Mouse (Mus musculus) kidney, adult 18-20 months (tissue): ENCODE results near the gene Smc6.
A peak's percentile ranks its signal among the peaks of the same experiment; 100 is the strongest.

Source experiments
- DNase-seq: peaks from one replicate; pipeline ENCODE4 v3.0.0; 2021

Gene Smc6

DNA sequence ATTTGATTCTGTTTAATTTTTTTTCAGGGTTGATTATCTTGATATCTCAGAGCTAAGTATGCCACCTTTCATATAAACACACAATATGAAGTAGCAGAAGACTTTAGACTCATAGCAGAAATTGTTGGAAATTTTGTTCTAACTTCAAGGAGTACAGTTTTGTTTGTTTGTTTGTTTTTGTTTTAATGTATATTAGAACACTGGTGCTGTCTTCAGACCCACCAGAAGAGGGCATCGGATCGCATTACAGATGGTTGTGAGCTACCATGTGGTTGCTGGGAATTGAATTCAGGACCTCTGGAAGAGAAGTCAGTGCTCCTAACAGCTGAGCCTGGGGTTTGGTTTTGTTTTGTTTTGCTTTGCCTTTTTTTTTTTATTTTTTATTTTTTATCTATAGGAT is 20.7 kb downstream of the Smc6 start:
- no peak for DNase-seq

DNA sequence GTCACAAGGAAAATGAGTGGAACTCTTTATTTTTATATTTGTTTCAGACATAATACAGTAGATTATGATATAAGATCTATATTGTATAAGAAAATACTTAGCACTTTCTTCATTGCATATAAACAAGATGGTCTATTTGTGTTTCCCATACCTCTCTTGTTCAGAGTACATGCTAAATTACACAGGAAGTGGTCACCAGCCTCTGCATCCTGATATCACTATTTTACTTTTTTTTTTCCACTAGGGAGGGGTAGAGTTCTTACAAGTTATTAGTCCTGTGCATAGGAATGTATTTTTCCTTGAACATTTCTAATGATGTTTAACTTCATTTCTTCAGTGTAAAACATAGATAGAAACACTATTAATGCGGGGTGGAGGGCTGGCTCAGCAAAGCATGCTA is 35.2 kb downstream of the Smc6 start:
- no peak for DNase-seq

DNA sequence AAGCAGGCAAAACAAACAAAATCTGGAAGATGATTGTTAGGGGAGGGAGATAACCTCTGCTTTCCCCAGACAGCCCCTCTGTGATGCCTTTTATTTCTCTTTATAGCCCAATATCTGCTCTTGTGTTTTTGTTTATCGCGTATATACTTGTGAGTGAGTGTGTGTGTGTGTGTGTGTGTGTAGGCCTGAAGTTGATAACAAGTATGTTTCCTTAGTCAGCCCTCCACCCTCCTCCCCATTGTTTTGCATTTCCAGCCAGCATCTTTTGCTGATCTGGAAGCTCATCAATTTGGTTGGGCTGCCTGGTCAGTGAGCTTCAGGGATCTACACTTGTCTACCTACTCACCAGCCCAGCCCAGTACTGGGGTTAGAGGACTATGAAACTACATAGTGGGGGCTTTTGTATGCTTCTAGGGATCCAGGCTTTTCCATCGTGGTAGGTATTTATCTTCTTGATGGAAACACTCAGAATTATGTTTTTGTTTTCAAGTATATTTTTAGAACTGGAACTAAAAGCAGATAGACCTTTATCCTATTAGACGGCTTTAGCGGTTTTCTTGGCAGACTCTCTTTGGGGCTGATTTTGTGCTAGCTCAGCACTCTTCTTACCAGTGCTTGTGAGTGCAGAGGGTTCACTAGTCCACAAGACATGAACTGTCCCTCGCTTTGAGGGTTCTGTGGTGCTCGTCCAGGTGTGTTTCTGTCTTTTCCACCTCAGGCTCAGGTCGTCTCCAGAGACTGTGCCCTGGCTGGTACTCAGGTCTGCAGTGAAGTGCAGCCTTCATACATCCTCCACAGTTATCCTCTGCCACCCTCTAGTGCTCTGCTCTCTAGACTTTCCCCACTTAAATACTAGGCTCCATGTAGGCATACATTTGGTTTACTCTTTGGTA is 41.3 kb downstream of the Smc6 start:
- DNase-seq = peak; percentile 8

DNA sequence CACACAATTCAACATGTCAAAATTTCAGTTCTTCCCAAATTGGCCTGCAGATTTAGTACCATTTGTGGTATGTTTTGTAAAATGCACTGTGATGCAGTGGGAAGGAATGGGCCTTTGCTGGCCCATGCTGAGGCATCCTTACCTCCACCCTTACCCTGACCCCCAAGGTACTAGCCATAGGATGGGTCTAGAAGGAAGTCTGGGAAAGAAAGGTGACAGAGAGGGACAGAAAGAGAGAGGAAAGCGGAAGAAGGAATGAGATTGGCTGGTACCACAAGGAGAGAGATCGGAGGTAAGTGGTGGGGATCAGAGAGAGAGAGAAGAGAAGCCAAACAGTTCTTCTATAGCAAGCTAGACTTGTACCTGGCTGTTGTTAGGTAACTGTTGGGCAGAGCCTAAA is 45.4 kb downstream of the Smc6 start:
- DNase-seq = no peak

DNA sequence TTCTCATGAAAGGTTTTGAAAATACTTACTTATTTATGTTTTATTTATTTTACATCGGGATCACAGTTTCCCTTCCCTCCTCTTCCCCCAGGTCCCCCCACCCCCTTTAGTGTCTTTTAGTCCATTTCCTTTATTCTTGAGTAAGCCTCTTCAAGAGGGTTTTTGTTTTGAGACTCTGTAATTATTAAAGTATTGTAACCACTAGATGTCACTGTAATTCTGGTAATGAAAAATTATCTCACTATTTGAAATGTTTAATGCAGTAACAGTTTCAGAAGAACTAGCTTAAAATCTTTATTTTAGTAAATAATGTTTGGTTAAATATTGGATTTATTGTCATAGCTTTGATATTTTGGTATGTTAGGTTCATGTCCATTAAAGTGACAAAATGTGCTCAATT is 48.2 kb downstream of the Smc6 start:
- DNase-seq = no peak

DNA sequence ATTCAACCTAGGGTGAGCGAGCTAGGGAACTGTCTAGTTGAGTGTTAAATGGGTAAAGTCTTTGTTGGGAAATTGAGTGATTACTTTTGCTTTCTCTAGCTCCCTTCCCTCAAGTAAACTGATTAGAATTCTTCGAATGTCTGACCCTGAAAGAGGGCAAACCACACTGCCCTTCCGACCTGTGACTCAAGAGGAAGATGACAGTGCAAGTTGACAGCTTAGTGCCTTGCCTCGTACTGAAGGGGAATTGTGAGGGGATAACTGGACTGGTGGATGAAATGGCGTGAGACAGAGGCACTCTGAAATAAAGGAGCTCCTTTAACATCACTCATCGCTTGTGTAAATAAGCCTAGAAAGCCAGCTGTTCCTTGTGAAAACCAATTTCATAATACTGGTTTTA is 52.0 kb downstream of the Smc6 start:
- peak; percentile 32 for DNase-seq

DNA sequence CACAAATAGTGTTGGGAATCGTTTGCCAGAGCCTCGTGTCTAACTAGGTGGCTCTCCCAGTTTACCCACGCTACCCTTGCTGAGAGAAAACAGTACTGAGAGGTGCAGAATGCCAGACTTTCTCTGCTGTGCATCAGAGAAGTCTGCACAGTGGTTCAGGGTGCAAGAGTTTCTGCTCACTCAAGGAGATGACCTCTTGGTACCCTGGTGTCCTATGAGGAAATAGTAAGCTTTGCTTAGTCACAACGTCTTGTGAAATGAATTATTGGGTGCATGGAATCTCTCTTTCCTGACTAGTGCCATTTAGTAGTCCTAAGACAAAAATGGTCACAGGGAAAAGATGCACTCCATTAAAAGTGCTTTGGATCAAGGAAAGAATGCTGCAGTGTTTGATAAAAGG is 58.8 kb downstream of the Smc6 start:
- DNase-seq = no peak

DNA sequence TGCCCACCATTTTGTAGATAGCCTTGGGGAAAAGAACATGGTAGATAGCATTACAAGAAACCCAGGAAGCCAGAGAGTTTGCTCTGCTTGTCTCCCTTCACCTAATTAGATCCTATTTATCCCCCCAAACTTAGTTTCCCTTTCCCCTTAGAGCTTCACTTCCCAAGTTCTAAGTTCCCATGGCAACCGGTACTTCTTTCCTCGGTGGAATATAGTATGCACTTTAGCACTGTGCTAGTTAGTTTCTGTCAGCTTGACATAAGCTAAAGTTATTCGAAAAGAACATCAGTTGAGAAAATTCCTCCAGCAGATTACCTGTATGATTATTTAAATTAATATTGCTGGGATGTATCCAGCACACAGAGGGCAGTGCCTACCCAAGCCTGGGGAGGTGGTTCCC is 60.8 kb downstream of the Smc6 start:
- no peak for DNase-seq

DNA sequence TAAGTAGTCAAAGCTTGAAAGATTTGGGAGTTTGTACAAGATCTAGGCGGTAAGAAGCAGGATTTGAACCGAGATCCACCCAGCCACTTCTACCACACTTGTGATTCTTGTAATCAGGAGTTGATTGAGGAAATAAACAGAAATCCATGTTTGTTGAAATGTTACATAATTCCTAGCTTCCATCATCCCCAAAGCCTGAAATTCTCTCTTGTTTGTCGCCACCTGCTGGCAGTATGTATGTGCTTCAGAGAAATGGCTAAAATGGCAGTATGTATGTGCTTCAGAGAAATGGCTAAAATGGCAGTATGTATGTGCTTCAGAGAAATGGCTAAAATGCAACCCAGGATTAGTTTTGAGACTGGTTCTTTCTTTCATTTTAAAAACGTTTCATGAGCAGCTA is 71.2 kb downstream of the Smc6 start:
- peak; percentile 68 for DNase-seq

DNA sequence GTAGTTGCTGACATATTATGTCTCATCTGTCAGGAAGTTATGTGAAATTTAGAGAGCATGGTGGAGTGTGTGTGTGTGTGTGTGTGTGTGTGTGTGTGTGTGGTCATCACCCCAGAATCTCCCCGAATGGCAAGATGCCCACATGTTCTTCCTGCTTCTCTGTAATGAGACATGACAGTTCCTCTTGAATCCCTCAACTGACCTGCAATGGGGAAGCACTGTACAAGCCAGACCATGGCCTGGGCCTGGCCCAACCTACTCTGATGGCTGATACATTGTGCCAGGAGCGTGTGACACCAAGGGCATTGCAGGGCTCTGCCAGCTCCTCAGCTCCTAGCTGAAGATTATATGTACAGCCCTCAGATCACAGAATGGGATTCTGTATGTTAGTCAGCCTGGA is 72.6 kb downstream of the Smc6 start:
- no peak for DNase-seq

DNA sequence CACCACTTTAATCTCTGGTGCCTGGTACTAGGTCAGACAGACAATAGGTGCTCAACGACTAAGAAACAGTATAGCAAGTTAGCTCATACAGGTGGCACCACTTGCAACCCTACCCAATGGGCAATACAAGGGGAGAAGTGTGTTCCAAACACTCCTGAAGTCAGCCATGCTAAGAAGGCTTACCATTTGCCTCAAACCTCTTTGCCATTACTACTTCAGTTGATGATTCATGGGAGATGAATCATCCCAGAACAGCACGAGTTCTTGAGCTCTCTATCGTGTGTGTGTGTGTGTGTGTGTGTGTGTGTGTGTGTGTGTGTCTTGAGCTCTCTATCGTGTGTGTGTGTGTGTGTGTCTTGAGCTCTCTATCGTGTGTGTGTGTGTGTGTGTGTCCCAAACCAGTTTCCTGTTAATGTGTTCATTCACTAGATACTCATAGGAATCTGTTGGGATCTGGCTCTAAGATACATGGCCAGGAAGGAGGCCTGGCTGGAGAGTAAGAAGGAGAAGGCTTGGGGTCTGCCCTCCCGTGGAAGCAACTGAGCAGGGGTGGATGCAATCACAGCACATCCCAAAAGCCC is 76.4 kb downstream of the Smc6 start:
- DNase-seq = no peak

DNA sequence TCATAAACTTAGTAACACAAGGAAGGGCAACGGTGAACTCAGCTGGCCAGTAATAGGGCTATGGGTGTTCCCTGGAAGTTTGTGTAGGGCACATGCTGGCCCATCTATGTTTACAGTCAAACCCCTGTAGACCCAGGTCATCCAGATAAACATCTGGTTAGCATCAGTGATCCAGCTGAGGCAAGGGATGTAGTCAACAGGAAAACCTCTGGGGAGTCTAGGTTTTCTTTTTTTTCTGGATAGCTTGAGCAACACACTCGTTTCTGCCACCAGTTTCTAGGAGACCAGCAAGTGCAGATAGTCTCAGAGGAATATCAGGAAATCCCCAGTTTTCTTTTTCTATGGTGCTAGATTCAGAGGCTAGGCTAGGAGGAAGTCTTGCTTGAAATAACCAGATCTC is 80.3 kb downstream of the Smc6 start:
- no peak for DNase-seq

DNA sequence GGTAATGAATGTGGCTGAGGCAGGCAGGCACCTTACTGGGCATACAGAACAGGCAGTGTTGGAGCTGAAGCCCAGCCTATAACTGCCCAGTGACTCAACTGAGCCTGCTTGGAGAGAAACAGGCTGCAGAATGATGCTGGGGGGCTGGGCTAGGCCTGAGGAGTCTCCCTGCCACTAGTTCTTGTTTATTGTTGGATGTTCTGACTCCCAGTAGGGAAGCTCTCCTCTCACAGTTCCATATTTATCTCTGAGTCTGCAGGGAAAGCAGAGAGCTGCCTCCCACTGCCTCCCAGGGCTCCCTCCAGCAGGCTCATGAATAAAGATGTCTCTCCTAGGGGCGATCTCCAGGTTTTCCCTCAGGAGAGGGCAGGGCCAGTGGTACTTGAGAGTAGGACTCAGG is 82.7 kb downstream of the Smc6 start:
- no peak for DNase-seq

DNA sequence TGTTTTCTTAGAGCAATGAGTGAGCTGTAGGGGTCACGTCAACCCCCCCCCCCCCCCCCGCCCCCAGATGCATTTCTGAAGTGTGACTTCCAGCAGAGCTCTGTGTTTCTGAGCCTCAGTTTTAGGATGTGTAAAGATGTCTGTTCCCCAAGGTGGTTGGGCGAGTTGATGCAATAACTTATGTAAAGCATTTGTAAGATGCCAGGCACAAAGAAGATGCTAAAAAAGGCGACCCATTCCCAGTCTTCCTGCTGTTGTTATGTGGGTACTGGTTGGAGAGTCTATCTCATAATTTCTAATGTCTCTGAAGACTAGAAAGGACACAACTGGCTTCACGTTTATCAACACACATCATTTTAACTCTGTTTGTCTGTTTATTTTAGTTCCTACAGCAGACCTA is 84.2 kb downstream of the Smc6 start:
- DNase-seq = no peak

DNA sequence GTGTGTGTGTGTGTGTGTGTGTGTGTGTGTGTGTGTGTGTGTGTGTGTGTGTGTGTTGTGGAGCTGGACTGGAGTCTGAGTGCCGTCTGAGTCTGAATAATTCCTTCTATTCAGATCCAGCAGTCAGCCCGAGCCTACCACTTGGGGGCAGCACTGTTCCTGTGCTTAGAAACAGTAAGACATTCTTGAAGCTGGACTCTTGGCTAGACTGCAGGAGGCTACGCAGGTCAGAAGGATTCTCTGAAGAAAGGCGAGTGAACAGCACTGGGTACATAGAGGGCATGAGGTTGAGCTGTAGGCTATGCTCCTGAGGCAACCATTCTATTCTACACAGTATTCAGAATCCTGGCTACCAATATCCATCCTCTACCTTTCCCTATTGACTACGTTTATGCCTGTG is 85.2 kb downstream of the Smc6 start:
- DNase-seq = peak; percentile 71

DNA sequence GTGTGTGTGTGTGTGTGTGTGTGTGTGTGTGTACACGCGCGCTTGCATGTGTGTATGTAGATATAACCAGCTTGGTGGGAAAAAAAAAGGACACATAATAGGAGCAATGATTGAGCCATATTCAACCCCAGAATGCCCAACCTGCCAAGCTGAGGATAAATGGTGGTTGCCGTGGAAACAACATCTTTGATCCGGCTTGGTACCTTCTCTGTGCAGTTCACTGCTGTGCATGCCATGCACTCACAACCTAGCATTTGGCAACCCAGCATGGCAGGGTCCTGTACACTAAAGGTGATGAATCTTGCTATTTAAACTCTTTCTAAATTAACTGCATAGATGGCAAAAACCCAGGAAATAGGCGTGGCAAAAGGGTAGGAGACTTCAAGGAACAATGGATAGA is 96.7 kb downstream of the Smc6 start:
- DNase-seq = no peak

DNA sequence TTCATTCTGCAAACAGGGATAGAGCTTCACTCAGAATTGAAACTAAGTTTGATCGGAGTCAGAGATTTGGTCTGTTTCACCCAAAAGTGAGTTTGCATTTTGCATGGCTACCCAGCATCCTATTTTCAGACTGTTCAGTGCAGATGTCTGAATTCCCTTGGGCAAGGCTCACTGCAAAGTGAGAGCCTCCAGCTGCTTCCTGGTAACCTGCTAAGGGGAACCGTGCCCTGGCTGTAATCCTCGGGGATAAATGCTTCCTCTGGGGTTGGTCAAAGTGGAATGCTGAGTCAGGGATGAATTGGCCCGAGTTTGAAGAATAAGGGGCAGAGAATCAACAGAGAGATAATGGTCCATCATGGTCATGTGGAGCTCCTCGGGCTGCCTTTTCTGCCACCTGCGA is 99.2 kb downstream of the Smc6 start:
- no peak for DNase-seq

DNA sequence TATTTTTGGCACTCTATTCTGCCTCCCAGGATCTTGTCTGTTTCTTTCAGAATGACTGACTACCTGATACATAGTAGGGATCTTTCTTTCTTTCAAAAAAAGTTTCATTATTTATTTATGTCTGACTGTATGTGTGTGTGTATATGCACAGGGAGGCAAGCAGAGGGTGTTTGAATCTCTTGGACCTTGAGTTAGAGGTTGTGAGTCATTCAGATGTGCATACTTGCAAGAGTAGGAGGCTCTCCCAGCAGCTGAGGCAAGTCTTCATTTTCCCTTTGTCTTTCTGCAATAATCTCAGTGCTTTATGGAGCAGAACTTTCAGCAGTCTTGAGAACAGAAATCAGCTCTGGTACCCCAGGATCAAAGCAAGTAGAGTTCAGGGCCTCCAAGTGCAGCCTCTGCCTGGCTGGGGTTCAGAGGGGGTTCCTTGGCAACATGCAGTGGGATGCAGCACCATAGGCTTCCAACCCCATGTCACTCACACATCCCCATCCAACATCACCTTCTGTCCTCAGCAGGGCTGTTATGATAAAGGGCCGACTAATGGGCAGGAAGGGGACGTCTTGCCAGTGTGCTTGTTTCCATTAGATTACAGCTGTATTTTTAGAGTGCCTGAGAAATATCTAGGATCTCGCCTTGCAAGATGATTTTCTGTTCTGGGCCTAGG is 101.5 kb downstream of the Smc6 start:
- no peak for DNase-seq
